Mouse (Mus musculus) heart, embryonic 14.5 days (tissue): ENCODE results near the gene Tubgcp2. TPM values are rescaled to one million over a fixed set of nuclear protein-coding genes. Genes with fewer than 3 reads are reported as not detected.

Source experiments
- ATAC-seq: fragments of 200-750 bp; cut with Nextera tagmentation; 2 replicates; pipeline ENCODE4 v1.8.0; 2017; ENCODE audit warnings: low read depth, moderate TSS enrichment; ENCODE audit not compliant: insufficient number of reproducible peaks, insufficient read depth, low FRiP score
- H3K27ac ChIP-seq, 2 experiments: fragments of 200-500 bp in 1 of 2; fragments of 300-500 bp in 1 of 2; sonication (generic) in 1 of 2; replicated peaks in 1 of 2; 2 replicates each; pipeline ENCODE4 v1.5.1; 2012 to 2014; ENCODE audit warnings: low read depth in 2 of 2, low read length in 2 of 2, control low read depth in 1 of 2, mild to moderate bottlenecking in 1 of 2, mixed read lengths in 1 of 2; ENCODE audit not compliant: control insufficient read depth in 1 of 2, insufficient read depth in 1 of 2
- H3K27me3 ChIP-seq: fragments of 300-500 bp; sonication (generic); 2 replicates; pipeline ENCODE4 v1.6.1; 2014; ENCODE audit warnings: mild to moderate bottlenecking, low read length, control low read depth; ENCODE audit not compliant: control insufficient read depth, insufficient read depth
- H3K36me3 ChIP-seq: fragments of 300-500 bp; sonication (generic); 2 replicates; pipeline ENCODE4 v1.6.1; 2014; ENCODE audit warnings: mild to moderate bottlenecking, control low read depth, low read length, mixed read lengths; ENCODE audit not compliant: control insufficient read depth, insufficient read depth
- H3K4me1 ChIP-seq, 2 experiments: fragments of 200-500 bp in 1 of 2; fragments of 300-500 bp in 1 of 2; sonication (generic) in 1 of 2; 2 replicates each; pipeline ENCODE4 v1.6.1; 2012 to 2014; ENCODE audit warnings: low read length in 2 of 2, control low read depth in 1 of 2, mixed read lengths in 1 of 2; ENCODE audit not compliant: control insufficient read depth in 2 of 2, insufficient read depth in 2 of 2
- H3K4me2 ChIP-seq: fragments of 300-500 bp; sonication (generic); 2 replicates; pipeline ENCODE4 v1.6.1; 2014; ENCODE audit warnings: mild to moderate bottlenecking, low read length
- H3K4me3 ChIP-seq, 2 experiments: fragments of 200-500 bp in 1 of 2; fragments of 300-500 bp in 1 of 2; sonication (generic) in 1 of 2; 2 replicates each; pipeline ENCODE4 v1.5.1; 2012 to 2014; ENCODE audit warnings: low read length in 2 of 2, mild to moderate bottlenecking in 2 of 2, control low read depth in 1 of 2, low read depth in 1 of 2, moderate library complexity in 1 of 2; ENCODE audit not compliant: control insufficient read depth in 1 of 2, insufficient read depth in 1 of 2
- H3K9ac ChIP-seq: fragments of 300-500 bp; sonication (generic); 2 replicates; pipeline ENCODE4 v1.6.1; 2014; ENCODE audit warnings: mild to moderate bottlenecking, low read length
- H3K9me3 ChIP-seq: fragments of 300-500 bp; sonication (generic); 2 replicates; pipeline ENCODE4 v1.6.1; 2016; ENCODE audit warnings: low read length, control low read depth; ENCODE audit not compliant: control insufficient read depth
- WGBS: fragments of 180-500 bp; shearing (Covaris S2); extraction: QIAGEN DNeasy Blood & Tissue Kit; methylation state at CpG from one replicate; pipeline ENCODE4 v1.1.7; 2014; 5-methylcytosine and 5-hydroxymethylcytosine counted together
- polyA plus RNA-seq: library from polyadenylated mRNA; unstranded; fragments of >200 nt; fragmentation: Nextera tagmentation; extraction: Ambion mirVana; gene quantifications from 2 replicates; pipeline ENCODE4 v1.2.1, GENCODE M21; 2014

The Tubgcp2 gene
- polyA plus RNA-seq, 1 experiment from 2014 or later, result 34.2 TPM

DNA sequence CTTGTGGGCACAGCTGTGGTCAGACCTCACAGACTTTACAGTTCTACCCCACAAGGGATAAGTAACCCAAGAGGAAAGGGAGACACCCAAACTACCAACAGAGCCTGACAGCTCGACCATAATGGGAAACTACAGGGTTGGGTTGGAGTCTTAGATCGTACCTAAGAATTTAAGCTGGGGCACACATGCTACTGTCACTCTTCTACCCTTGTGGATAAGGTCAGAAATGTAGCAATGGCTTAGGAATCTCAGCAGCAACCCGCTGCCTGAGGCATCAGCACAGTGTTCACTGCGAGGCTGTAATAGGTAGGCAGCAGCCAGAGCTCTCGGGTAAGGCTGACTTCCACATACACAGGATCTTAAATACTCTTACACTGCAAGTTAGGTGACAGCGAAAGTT is 42.9 kb downstream of the Tubgcp2 start:
- WGBS, result 85% methylated on average over 6 of the region's 6 CpGs
- Histone ChIP-seq H3K27me3 (0 out of 2 replicates have a peak, but pooled peaks cover 4% of the 10 kb centered on the region), H3K9me3 (no peaks in the 10 kb centered on the region)

DNA sequence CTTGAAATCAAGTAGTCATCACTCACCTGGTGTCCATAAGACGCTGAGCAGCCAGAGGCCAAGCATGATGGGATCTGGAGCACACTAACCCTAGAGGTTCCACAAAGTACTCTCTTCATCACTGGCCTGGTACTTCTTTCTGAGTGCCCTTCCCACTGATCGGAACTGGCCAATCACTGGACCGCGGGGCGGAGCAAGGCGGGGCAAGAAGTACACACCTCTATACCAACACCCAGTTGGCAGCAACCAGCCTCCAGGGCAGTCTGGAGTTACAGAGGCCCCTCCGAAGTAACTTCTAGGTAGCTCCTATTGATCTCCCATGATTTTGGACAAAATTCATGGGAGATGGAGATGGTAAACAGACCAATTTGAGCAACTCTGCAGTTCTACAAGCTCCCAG is 44.1 kb downstream of the Tubgcp2 start, which contains the start of gene Adam8:
Gene Adam8 (minus strand): TSS at position 157 of the 400 bp plus-strand sequence.
- no peak within 1 kb of the TSS for H3K4me2 ChIP-seq
- no peak within 1 kb of the TSS for H3K4me3 ChIP-seq
- WGBS, result 16% methylated on average over 7 of the region's 7 CpGs
- peaks cover 32% of the 10 kb centered on the region for H3K36me3 ChIP-seq
- no peak within 1 kb of the TSS for H3K9ac ChIP-seq
- H3K9me3 ChIP-seq, result no peaks in the 10 kb centered on the region
- no peaks in the 10 kb centered on the region for H3K4me1 ChIP-seq
- 0 out of 2 replicates have a peak, but pooled peaks cover 13% of the 10 kb centered on the region for H3K27me3 ChIP-seq
- ATAC-seq, result no peak
- no peak within 1 kb of the TSS for H3K27ac ChIP-seq

More for the DNA sequence above, 42.9 kb downstream of the Tubgcp2 start:
- H3K27ac ChIP-seq, result no peak overlapping the region
- no peak overlapping the region for H3K4me3 ChIP-seq
- no peak overlapping the region for H3K4me2 ChIP-seq
- H3K4me1 ChIP-seq, result no peaks in the 10 kb centered on the region
- H3K36me3 ChIP-seq, result peaks cover 44% of the 10 kb centered on the region
- no peak for ATAC-seq
- H3K9ac ChIP-seq, result no peak overlapping the region

GRCm38 (mm10) chr7:139990864-139991394 is 45.5 kb downstream of the Tubgcp2 start:
- H3K4me3 ChIP-seq, result no peak overlapping the region
- no peak overlapping the region for H3K9ac ChIP-seq
- peaks cover 20% of the 10 kb centered on the region for H3K27me3 ChIP-seq
- peaks cover 18% of the 10 kb centered on the region for H3K36me3 ChIP-seq
- WGBS, result 71% methylated on average over 8 of the region's 8 CpGs
- H3K4me1 ChIP-seq, result no peaks in the 10 kb centered on the region
- no peak overlapping the region for H3K4me2 ChIP-seq
- no peaks in the 10 kb centered on the region for H3K9me3 ChIP-seq
- ATAC-seq, result no peak
- H3K27ac ChIP-seq, result no peak overlapping the region

GRCm38 (mm10) chr7:139988272-139988671 is 48.2 kb downstream of the Tubgcp2 start:
- Histone ChIP-seq H3K4me2 (no peak overlapping the region), H3K27ac (no peak overlapping the region), H3K27me3 (peaks cover 24% of the 10 kb centered on the region), H3K9me3 (no peaks in the 10 kb centered on the region), H3K4me1 (no peaks in the 10 kb centered on the region), H3K36me3 (no peaks in the 10 kb centered on the region), H3K9ac (no peak overlapping the region), H3K4me3 (no peak overlapping the region)
- 75% methylated on average over 9 of the region's 9 CpGs for WGBS
- no peak for ATAC-seq

- no peak overlapping the region for H3K4me3 ChIP-seq
- H3K4me2 ChIP-seq, result no peak overlapping the region
- no peak overlapping the region for H3K9ac ChIP-seq
- H3K4me1 ChIP-seq, result no peaks in the 10 kb centered on the region
- peaks cover 29% of the 10 kb centered on the region for H3K27me3 ChIP-seq
- 90% methylated on average over 11 of the region's 11 CpGs for WGBS
- no peak for ATAC-seq
- no peaks in the 10 kb centered on the region for H3K36me3 ChIP-seq
- no peaks in the 10 kb centered on the region for H3K9me3 ChIP-seq
- H3K27ac ChIP-seq, result no peak overlapping the region
Observed at GRCm38 (mm10) chr7:139984505-139984904, 52.0 kb downstream of the Tubgcp2 start.

DNA sequence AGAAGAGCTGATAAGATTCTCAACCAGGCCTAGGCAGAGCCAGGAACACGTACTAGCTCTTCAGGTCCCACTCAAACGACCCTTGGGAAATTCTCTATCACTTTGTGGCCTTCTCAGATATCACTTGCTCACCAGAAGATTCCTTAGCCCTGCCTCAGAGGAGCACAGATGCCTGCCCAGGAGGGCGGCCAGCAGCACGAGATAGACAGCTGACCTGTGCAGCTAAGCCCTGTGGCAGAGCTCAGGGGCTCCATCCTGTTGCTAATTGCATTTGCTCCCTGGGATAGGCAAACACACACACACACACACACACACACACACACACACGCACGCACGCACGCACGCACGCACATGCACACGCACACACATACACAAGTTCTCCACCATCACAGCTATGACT is 54.4 kb downstream of the Tubgcp2 start:
- Histone ChIP-seq H3K27me3 (peaks cover 26% of the 10 kb centered on the region), H3K36me3 (no peaks in the 10 kb centered on the region), H3K4me1 (peaks cover 0 to 10% of the 10 kb centered on the region in 2 experiments; a peak in 2 of 4 replicates), H3K9me3 (no peaks in the 10 kb centered on the region), H3K4me3 (no peak overlapping the region), H3K9ac (no peak overlapping the region), H3K27ac (no peak overlapping the region), H3K4me2 (no peak overlapping the region)
- no peak for ATAC-seq
- 66% methylated on average over 11 of the region's 11 CpGs for WGBS

DNA sequence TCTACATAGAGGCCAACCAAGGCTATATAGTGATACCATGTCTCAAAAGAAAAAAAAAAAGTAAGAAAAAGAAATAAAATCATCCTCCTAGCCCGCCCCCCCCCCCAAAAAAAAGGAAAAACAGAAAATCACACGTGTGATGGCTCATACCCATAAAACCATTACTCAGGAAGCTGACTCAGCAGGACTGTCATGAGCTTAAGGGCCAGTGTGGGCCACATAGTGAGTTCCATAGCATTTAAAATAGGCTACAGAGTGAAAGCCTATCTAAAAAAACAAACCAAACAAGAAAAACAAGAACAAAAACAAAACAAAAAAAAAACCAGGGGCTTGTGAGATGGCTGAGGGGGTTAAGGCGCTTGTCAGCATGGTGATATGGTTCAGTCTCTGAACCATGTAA is 55.7 kb downstream of the Tubgcp2 start:
- no peak for ATAC-seq
- H3K27ac ChIP-seq, result no peak overlapping the region
- peaks cover 24% of the 10 kb centered on the region for H3K27me3 ChIP-seq
- WGBS, result 52% methylated on average over 3 of the region's 3 CpGs
- peaks cover 0 to 10% of the 10 kb centered on the region in 2 experiments; a peak in 2 of 4 replicates for H3K4me1 ChIP-seq
- H3K9me3 ChIP-seq, result no peaks in the 10 kb centered on the region
- H3K4me2 ChIP-seq, result no peak overlapping the region
- H3K4me3 ChIP-seq, result no peak overlapping the region
- H3K9ac ChIP-seq, result no peak overlapping the region
- H3K36me3 ChIP-seq, result no peaks in the 10 kb centered on the region
